Mouse (Mus musculus) liver, embryonic 14.5 days (tissue): ENCODE results near the gene Srrd. TPM values are rescaled to one million over a fixed set of nuclear protein-coding genes. Genes with fewer than 3 reads are reported as not detected.

Experiments used
- ATAC-seq: fragments of 200-750 bp; cut with Nextera tagmentation; 2 replicates; pipeline ENCODE4 v1.8.0; 2017; ENCODE audit warnings: moderate number of reproducible peaks, mild to moderate bottlenecking, moderate library complexity; ENCODE audit not compliant: insufficient read depth
- DNase-seq, 3 experiments: peaks; one replicate each; pipeline ENCODE4 v3.0.0-alpha.2; 2012 to 2013; ENCODE audit warnings: low read depth in 3 of 3, low spot score in 3 of 3
- H3K27ac ChIP-seq: fragments of 300-500 bp; sonication (generic); 2 replicates; pipeline ENCODE4 v1.5.1; 2014; ENCODE audit warnings: moderate library complexity, mild to moderate bottlenecking, control low read depth, inconsistent platforms
- H3K27me3 ChIP-seq: fragments of 300-500 bp; sonication (generic); 2 replicates; pipeline ENCODE4 v1.6.1; 2014; ENCODE audit warnings: mild to moderate bottlenecking, low read length, moderate library complexity; ENCODE audit not compliant: control insufficient read depth, insufficient read depth
- H3K36me3 ChIP-seq: fragments of 300-500 bp; sonication (generic); replicated peaks from 2 replicates; pipeline ENCODE4 v1.6.1; 2014; ENCODE audit warnings: low read depth; ENCODE audit not compliant: control insufficient read depth, insufficient read depth
- H3K4me1 ChIP-seq, 2 experiments: fragments of 200-500 bp in 1 of 2; fragments of 300-500 bp in 1 of 2; sonication (generic) in 1 of 2; replicated peaks; 2 replicates each; pipeline ENCODE4 v1.6.1; 2012 to 2014; ENCODE audit warnings: antibody characterized with exemption in 1 of 2, inconsistent platforms in 1 of 2, low read length in 1 of 2; ENCODE audit not compliant: control insufficient read depth in 2 of 2, insufficient read depth in 2 of 2
- H3K4me2 ChIP-seq: fragments of 300-500 bp; sonication (generic); 2 replicates; pipeline ENCODE4 v1.6.1; 2014; ENCODE audit warnings: low read depth, mild to moderate bottlenecking, control low read depth, moderate library complexity
- H3K4me3 ChIP-seq, 2 experiments: fragments of 200-500 bp in 1 of 2; fragments of 300-500 bp in 1 of 2; sonication (generic) in 1 of 2; 2 replicates each; pipeline ENCODE4 v1.5.1; 2012 to 2014; ENCODE audit warnings: low read depth in 2 of 2, low read length in 2 of 2, mild to moderate bottlenecking in 2 of 2, control low read depth in 1 of 2, inconsistent platforms in 1 of 2, moderate library complexity in 1 of 2; ENCODE audit not compliant: insufficient read depth in 1 of 2
- H3K9ac ChIP-seq: fragments of 300-500 bp; sonication (generic); replicated peaks from 2 replicates; pipeline ENCODE4 v1.6.1; 2014; ENCODE audit warnings: mild to moderate bottlenecking, control low read depth, moderate library complexity
- H3K9me3 ChIP-seq: fragments of 300-500 bp; sonication (generic); 2 replicates; pipeline ENCODE4 v1.6.1; 2016; ENCODE audit warnings: low read length, mixed read lengths; ENCODE audit not compliant: control insufficient read depth
- CTCF ChIP-seq: IDR thresholded peaks from 2 replicates; pipeline ENCODE4 v1.5.1; 2016; ENCODE audit warnings: antibody characterized with exemption, low read depth, control low read depth
- EP300 ChIP-seq: IDR thresholded peaks from 2 replicates; pipeline ENCODE4 v1.6.1; 2016; ENCODE audit warnings: antibody characterized with exemption, low read depth
- WGBS: fragments of 180-500 bp; shearing (Covaris S2); extraction: QIAGEN DNeasy Blood & Tissue Kit; methylation state at CpG from one replicate; pipeline ENCODE4 v1.1.7; 2014; ENCODE audit not compliant: insufficient replicate concordance; 5-methylcytosine and 5-hydroxymethylcytosine counted together
- polyA plus RNA-seq, 2 experiments: library from polyadenylated mRNA; depleted of rRNA in 1 of 2; stranded (reverse) in 1 of 2; unstranded in 1 of 2; fragments of >200 nt; fragmentation: Nextera tagmentation in 1 of 2; extraction: Ambion mirVana in 1 of 2; gene quantifications; 2 replicates each; pipeline versions ENCODE4 v1.2.1 to v1.2.3; 2012 to 2014

The Srrd gene
- polyA plus RNA-seq, 2 experiments = 13.3 to 16.0 TPM

GRCm38 (mm10) chr5:112368666-112369065 is 25.8 kb upstream of the Srrd start:
- no peak overlapping the region for H3K9ac ChIP-seq
- WGBS = 81% methylated on average over 10 of the region's 10 CpGs
- no peak overlapping the region for H3K4me2 ChIP-seq
- DNase-seq (no peak), ATAC-seq (no peak)
- H3K9me3 ChIP-seq = no peaks in the 10 kb centered on the region
- H3K4me1 ChIP-seq = no peaks in the 10 kb centered on the region
- no peaks in the 10 kb centered on the region for H3K27me3 ChIP-seq
- H3K4me3 ChIP-seq = no peak overlapping the region
- no peak for TF ChIP-seq CTCF
- no peak for TF ChIP-seq EP300
- H3K27ac ChIP-seq = no peak overlapping the region
- no peaks in the 10 kb centered on the region; the same call in 1 of the 2 replicates for H3K36me3 ChIP-seq

DNA sequence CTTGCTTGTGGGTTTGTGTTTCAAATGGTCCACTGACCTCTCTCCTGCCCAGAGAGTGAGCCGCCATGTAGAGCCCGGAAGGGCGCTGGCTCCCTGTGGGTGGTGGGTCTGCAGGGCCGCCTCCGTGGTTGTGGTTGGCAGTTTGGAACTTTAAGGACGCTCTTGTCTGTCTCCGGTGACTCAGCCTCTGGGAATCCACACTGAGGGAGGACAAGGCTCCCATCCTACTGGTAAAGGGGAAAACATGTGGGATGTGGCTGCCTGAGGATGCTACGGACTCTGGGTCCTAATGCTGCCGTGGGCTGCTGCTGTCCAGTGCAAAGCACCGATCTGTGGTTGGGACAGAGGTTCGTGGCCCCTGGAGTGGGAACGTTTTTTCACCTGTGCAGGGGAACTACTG is 25.1 kb upstream of the Srrd start:
- Histone ChIP-seq H3K4me3 (no peak overlapping the region), H3K27me3 (no peaks in the 10 kb centered on the region), H3K4me2 (no peak overlapping the region), H3K36me3 (no peaks in the 10 kb centered on the region; the same call in 1 of the 2 replicates), H3K9me3 (no peaks in the 10 kb centered on the region), H3K9ac (no peak overlapping the region), H3K4me1 (no peaks in the 10 kb centered on the region), H3K27ac (no peak overlapping the region)
- ATAC-seq (no peak), DNase-seq (no peak)
- whole genome bisulfite sequencing = 65% methylated on average over 12 of the region's 12 CpGs
- no peak for TF ChIP-seq EP300
- no peak for TF ChIP-seq CTCF

- Histone ChIP-seq H3K4me3 (no peak overlapping the region), H3K9me3 (no peaks in the 10 kb centered on the region), H3K27ac (no peak overlapping the region), H3K27me3 (no peaks in the 10 kb centered on the region), H3K4me2 (no peak overlapping the region), H3K36me3 (no peaks in the 10 kb centered on the region; the same call in 1 of the 2 replicates), H3K9ac (no peak overlapping the region), H3K4me1 (no peaks in the 10 kb centered on the region)
- 77% methylated on average over 4 of the region's 4 CpGs for WGBS
- no peak for DNase-seq
- TF ChIP-seq CTCF (no peak), EP300 (no peak)
- ATAC-seq = no peak
Observed at GRCm38 (mm10) chr5:112367338-112367737, 24.5 kb upstream of the Srrd start.

DNA sequence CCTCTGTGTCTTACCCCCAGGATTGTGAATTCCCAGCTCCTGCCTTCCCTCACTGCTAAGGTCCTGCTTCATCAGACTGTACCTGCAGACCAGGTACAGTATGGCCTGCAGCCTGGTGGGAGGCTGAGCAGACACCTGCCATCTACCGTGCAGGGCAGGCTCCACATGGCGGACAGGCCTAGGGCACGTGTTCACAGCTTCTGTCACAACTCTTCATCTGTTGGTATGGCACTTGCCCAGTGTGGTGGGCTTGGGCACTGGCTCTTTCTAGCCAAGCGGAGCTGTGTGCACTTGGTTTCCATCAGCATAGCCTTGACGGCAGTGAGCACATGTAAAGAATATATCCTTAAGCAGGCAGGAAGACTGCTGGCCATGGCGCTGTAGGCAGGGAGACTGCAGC is 24.0 kb upstream of the Srrd start:
- H3K27me3 ChIP-seq = no peaks in the 10 kb centered on the region
- H3K9ac ChIP-seq = no peak overlapping the region
- ATAC-seq = no peak
- H3K4me3 ChIP-seq = no peak overlapping the region
- no peaks in the 10 kb centered on the region for H3K9me3 ChIP-seq
- TF ChIP-seq CTCF (no peak), EP300 (no peak)
- DNase-seq = no peak
- H3K27ac ChIP-seq = no peak overlapping the region
- WGBS = 81% methylated on average over 6 of the region's 6 CpGs
- H3K36me3 ChIP-seq = no peaks in the 10 kb centered on the region; the same call in 1 of the 2 replicates
- H3K4me1 ChIP-seq = no peaks in the 10 kb centered on the region
- H3K4me2 ChIP-seq = no peak overlapping the region

- Histone ChIP-seq H3K27ac (no peak overlapping the region), H3K36me3 (no peaks in the 10 kb centered on the region; the same call in 1 of the 2 replicates), H3K27me3 (no peaks in the 10 kb centered on the region), H3K9me3 (no peaks in the 10 kb centered on the region), H3K4me3 (no peak overlapping the region), H3K9ac (no peak overlapping the region), H3K4me1 (peaks cover 8 to 12% of the 10 kb centered on the region in 2 experiments), H3K4me2 (no peak overlapping the region)
- ATAC-seq (no peak), DNase-seq (no peak)
- WGBS = 80% methylated on average over 10 of the region's 10 CpGs
- TF ChIP-seq EP300 = no peak
- no peak for TF ChIP-seq CTCF
Observed at GRCm38 (mm10) chr5:112364184-112364797, 21.5 kb upstream of the Srrd start.
